Mouse (Mus musculus) stomach, embryonic 15.5 days (tissue): ENCODE results near the gene Anapc2. TPM values are rescaled to one million over a fixed set of nuclear protein-coding genes. Genes with fewer than 3 reads are reported as not detected.

Experiments
- polyA plus RNA-seq: library from polyadenylated mRNA; unstranded; fragments of >200 nt; fragmentation: Nextera tagmentation; extraction: Ambion mirVana; gene quantifications from 2 replicates; pipeline ENCODE4 v1.2.1, GENCODE M21; 2015

Anapc2 gene
- polyA plus RNA-seq, 1 experiment from 2014 or later: 108 TPM

Other genes starting within 250 kb of the Anapc2 start
- 59.8 and 63.7 TPM in 2 replicates for gene Nsmf, start 218.1 kb upstream of the Anapc2 start, polyA plus RNA-seq
- 2.5 and 2.8 TPM in 2 replicates for gene Entpd8, start 192.2 kb upstream of the Anapc2 start, polyA plus RNA-seq
- 11.4 and 16.1 TPM in 2 replicates for gene Noxa1, start 177.3 kb upstream of the Anapc2 start, polyA plus RNA-seq
- gene Nrarp, start 91.7 kb upstream of the Anapc2 start, polyA plus RNA-seq: 16.9 and 17.1 TPM in 2 replicates
- 15.5 and 17.2 TPM in 2 replicates for gene Tor4a, start 75.6 kb upstream of the Anapc2 start, polyA plus RNA-seq
- gene Nelfb, start 61.0 kb upstream of the Anapc2 start, polyA plus RNA-seq: 105 and 106 TPM in 2 replicates
- gene Stpg3, start 57.8 kb upstream of the Anapc2 start, polyA plus RNA-seq: 0.18 TPM in 1 of 2 replicates, not detected in the other
- 0.92 and 1.5 TPM in 2 replicates for gene Fam166a, start 53.7 kb upstream of the Anapc2 start, polyA plus RNA-seq
- 607 and 620 TPM in 2 replicates for gene Tubb4b, start 47.8 kb upstream of the Anapc2 start, polyA plus RNA-seq
- gene Slc34a3, start 38.1 kb upstream of the Anapc2 start, polyA plus RNA-seq: 0.65 and 0.86 TPM in 2 replicates
- gene Rnf224, start 35.7 kb upstream of the Anapc2 start, polyA plus RNA-seq: 0.10 and 0.13 TPM in 2 replicates
- gene Rnf208, start 30.2 kb upstream of the Anapc2 start, polyA plus RNA-seq: 13.7 and 13.8 TPM in 2 replicates
- 7.9 and 22.2 TPM in 2 replicates for gene Cysrt1, start 30.0 kb upstream of the Anapc2 start, polyA plus RNA-seq
- 5.7 and 7.2 TPM in 2 replicates for gene AL732309.1, start 25.6 kb upstream of the Anapc2 start, polyA plus RNA-seq
- 24.4 and 25.1 TPM in 2 replicates for gene Tmem203, start 17.0 kb upstream of the Anapc2 start, polyA plus RNA-seq
- gene Tprn, start 9.9 kb upstream of the Anapc2 start, polyA plus RNA-seq: 16.8 and 17.7 TPM in 2 replicates
- gene Ssna1, start within 50 bp of the Anapc2 start, polyA plus RNA-seq: 209 TPM in 2 replicates
- not detected in 2 replicates for gene Tmem210, start 15.7 kb downstream of the Anapc2 start, polyA plus RNA-seq
- 4.4 and 6.9 TPM in 2 replicates for gene Lrrc26, start 17.4 kb downstream of the Anapc2 start, polyA plus RNA-seq
- gene Grin1, start 46.7 kb downstream of the Anapc2 start, polyA plus RNA-seq: 1.3 and 1.9 TPM in 2 replicates
- 46.4 and 54.6 TPM in 2 replicates for gene Man1b1, start 59.9 kb downstream of the Anapc2 start, polyA plus RNA-seq
- 21.5 and 22.6 TPM in 2 replicates for gene Dpp7, start 83.9 kb downstream of the Anapc2 start, polyA plus RNA-seq
- 41.1 and 46.1 TPM in 2 replicates for gene Uap1l1, start 93.2 kb downstream of the Anapc2 start, polyA plus RNA-seq
- gene Sapcd2, start 99.8 kb downstream of the Anapc2 start, polyA plus RNA-seq: 37.6 and 41.7 TPM in 2 replicates
- 10.1 and 13.0 TPM in 2 replicates for gene Entpd2, start 123.4 kb downstream of the Anapc2 start, polyA plus RNA-seq
- 47.0 and 49.6 TPM in 2 replicates for gene Npdc1, start 126.9 kb downstream of the Anapc2 start, polyA plus RNA-seq
- gene Fut7, start 150.8 kb downstream of the Anapc2 start, polyA plus RNA-seq: 0.17 and 0.30 TPM in 2 replicates
- gene Abca2, start 156.2 kb downstream of the Anapc2 start, polyA plus RNA-seq: 3.9 and 4.8 TPM in 2 replicates
- gene Clic3, start 184.4 kb downstream of the Anapc2 start, polyA plus RNA-seq: 11.9 and 26.5 TPM in 2 replicates
- 35.3 and 37.4 TPM in 2 replicates for gene Paxx, start 188.6 kb downstream of the Anapc2 start, polyA plus RNA-seq
- gene Ptgds, start 197.6 kb downstream of the Anapc2 start, polyA plus RNA-seq: 6.8 and 7.5 TPM in 2 replicates
- not detected in 2 replicates for gene Lcn12, start 221.4 kb downstream of the Anapc2 start, polyA plus RNA-seq
- 64.4 and 71.4 TPM in 2 replicates for gene Fbxw5, start 228.3 kb downstream of the Anapc2 start, polyA plus RNA-seq
- 8.3 and 8.6 TPM in 2 replicates for gene C8g, start 229.2 kb downstream of the Anapc2 start, polyA plus RNA-seq